Mouse (Mus musculus) ovary, postnatal 14 days (tissue): ENCODE results near the gene Lrrc3c.
A peak's percentile ranks its signal among the peaks of the same experiment; 100 is the strongest.

Experiments
- DNase-seq: peaks from one replicate; pipeline ENCODE4 v3.0.0; 2022; ENCODE audit warnings: low spot score

Lrrc3c gene

DNA sequence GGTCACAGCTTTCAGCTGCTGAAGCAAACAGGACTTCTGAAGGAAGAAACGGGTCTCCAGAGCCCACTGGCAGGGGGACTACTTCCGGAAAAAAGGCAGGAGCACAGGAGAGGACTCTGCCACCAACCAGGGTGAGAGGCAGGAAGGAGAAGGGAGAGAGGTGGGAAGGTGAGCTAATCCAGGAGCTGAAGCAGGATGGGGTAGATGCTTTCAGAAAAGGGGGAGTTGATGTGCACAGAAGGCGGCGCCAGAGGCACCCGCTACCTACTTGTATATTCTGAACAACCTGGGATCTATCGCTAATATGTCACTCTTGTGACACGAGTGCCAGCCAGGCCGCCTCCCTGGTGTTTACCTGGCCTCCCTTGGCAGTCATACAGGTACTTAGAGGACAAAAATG lies at the start of gene Lrrc3c:
Lrrc3c (plus strand) TSS at position 301 of the 400 bp plus-strand sequence.
- no peak for DNase-seq

- DNase-seq: no peak
Measured at GRCm38 (mm10) chr11:98549363-98549762, 48.7 kb upstream of the Lrrc3c start.

DNA sequence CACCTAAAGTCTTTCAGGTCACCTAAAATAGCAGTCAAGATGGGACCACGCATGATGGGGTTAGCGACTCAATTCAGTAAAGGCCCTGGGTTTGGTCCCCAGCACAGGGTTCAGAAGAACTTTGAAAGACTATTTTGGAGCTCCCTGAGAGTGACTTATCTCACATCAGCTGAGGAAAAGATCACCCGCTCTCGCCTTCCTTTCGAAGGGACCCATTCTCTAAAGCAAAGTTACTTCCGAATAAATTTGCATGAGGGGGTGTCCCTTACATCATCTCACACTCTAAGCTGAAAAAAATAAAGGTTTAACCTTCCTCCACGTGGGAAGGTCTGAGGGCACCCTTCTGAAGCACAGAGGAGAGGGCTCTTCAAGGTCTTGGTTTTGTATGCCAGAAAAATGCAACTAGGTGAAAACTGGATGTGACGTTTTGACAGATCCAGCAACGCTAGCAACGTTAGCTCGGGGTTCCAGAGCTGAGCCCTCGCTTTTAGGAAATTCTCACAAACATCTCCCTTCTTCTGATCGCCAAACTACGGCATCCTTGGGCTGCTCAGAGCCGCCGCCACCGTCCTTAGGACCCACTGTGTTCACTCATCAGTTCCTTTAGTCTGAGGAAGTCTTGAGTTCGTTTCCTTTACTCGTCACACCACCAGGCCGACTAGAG lies 47.6 kb upstream of the Lrrc3c start:
- DNase-seq: no peak

DNA sequence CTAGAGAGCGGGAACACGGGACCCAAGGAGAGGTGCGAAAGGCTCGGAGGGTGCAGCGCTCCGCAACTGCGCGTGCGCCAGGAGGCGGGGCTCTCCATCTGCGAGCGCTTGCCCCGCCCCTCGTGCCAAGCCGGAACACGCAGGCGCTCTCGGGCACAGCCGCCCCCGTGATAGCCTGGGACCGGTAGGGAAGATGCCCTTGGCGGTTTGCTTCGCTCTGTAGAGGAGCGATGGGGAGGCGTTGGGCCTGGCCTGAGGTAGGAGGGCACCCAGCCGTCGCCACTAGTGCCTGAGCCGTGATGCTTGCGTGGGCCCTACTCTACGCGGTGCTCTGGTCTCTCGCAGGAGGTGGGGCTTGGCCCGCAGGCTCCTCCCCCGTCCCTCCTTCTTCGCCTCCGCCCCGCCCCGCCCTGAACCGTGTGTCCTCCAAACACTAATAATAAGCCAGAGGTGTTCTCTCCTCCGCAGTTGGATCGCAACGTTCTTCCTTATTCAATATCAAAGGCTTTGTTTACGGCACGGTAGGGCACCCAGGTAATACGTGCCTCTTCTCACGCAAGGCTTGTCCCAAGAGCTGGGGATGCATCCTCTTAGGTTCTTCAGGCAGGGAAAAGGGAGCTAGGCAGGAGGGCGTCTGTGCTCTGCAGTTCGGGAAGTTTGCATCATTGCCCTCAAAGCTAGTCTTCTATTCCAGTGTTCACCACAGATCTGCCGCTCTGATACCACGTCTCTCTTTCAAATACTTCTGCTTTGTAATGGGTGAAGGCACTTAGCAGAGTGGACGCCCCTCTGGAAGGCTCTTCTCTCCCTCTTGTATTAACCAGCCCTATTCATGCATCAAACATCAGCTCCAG lies 46.9 kb upstream of the Lrrc3c start, which contains the start of gene Zpbp2:
Zpbp2 (plus strand) TSS at position 123 of the 854 bp plus-strand sequence.
- DNase-seq: peak; percentile 76

- no peak for DNase-seq
Measured at GRCm38 (mm10) chr11:98553966-98554365, 44.1 kb upstream of the Lrrc3c start.

DNA sequence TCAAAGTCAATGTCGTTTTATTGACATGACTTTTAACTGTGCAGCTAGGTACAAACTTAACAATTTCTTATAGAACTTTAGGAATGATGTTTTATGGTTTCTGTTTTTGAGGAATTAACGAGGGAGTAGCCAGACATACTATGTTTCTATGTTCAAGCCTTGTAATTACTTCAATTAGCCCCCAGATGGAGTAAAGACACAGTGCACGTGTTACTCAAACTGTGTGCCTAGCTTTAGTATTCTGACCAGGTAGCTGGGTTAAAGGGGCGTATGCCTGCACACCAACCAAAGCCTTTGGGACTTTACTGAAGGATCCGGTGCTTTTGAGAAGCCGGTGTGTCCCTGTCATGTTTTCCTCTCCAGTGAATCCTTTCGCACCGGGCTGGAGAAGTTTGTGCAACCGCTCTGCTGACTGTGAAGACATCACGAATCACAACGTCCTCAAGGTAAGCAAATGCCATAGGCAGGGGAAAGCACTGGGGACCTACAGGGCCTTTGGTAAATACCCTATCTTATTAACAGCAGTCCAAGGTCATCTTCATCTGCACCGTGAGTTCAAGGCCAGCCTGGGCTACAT lies 42.9 kb upstream of the Lrrc3c start:
- no peak for DNase-seq

GRCm38 (mm10) chr11:98560942-98561341 lies 37.1 kb upstream of the Lrrc3c start:
- no peak for DNase-seq

GRCm38 (mm10) chr11:98563025-98563424 lies 35.1 kb upstream of the Lrrc3c start:
- no peak for DNase-seq

DNA sequence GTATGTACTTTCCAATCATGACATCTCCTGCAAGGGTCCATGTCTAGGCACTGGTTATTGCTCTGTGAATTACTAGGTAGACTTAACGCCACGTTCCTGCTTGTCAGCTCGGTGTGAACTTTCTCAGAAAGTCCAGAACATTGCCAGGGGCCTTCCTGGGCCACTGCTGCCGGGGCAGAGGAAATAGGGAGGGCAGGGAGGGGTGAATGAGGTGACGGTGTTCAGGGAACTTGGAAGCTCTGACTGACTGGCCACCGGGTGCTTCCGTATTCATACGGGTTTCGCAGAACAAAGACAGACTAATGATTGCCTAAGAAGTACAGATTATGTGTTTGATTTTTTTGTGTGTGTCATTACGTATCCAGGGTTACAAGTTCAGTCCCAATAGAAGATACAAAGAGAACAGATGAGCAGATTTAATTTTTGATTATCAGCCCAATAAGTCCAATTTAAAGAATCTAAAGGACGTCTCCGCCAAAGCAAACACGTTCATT lies 34.1 kb upstream of the Lrrc3c start:
- no peak for DNase-seq

GRCm38 (mm10) chr11:98568326-98568725 lies 29.8 kb upstream of the Lrrc3c start:
- no peak for DNase-seq

GRCm38 (mm10) chr11:98569461-98569860 lies 28.6 kb upstream of the Lrrc3c start:
- no peak for DNase-seq

GRCm38 (mm10) chr11:98577776-98578175 lies 20.3 kb upstream of the Lrrc3c start:
- DNase-seq: no peak

DNA sequence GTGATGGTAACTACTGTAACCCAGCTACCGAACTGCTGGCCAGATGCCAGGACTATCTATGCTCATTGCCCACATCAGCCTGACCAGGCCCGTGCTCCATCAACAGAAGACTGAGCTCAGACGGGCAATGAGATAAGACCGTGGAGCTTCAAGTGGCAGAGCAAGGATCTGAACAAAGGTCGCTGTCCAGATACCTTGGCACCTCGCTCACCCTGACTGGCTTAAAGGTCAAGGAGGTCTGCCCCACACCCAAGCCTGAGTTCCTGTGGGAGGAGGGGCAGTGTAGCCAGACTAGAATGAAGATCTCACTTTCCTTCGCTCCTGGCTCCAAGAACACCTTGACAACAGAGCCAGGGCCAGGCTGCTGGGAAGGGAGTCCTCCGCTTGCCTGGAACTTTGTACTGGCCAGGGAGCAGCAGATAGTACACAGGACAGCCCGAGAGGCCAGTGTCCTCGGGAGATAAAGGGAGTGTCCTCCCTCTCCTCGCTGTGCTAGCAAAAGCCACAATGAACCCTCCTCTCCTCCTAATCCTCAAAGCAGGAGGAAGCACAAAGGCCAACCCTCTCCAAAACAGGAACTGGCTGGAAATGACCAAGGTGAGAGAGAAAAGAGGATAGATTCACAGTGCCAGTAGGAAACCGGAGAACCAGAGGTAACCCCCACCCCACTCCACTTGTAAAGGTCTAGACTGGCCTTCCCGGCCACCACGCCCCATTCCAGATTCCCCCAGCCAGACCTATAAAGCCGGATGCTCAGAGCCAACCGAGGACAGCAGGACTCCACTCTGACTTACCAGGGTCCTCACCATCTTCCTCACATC lies 17.6 kb upstream of the Lrrc3c start:
- DNase-seq: no peak

GRCm38 (mm10) chr11:98581286-98582029 lies 16.6 kb upstream of the Lrrc3c start:
- no peak for DNase-seq

GRCm38 (mm10) chr11:98582030-98582388 lies 16.1 kb upstream of the Lrrc3c start:
- no peak for DNase-seq

DNA sequence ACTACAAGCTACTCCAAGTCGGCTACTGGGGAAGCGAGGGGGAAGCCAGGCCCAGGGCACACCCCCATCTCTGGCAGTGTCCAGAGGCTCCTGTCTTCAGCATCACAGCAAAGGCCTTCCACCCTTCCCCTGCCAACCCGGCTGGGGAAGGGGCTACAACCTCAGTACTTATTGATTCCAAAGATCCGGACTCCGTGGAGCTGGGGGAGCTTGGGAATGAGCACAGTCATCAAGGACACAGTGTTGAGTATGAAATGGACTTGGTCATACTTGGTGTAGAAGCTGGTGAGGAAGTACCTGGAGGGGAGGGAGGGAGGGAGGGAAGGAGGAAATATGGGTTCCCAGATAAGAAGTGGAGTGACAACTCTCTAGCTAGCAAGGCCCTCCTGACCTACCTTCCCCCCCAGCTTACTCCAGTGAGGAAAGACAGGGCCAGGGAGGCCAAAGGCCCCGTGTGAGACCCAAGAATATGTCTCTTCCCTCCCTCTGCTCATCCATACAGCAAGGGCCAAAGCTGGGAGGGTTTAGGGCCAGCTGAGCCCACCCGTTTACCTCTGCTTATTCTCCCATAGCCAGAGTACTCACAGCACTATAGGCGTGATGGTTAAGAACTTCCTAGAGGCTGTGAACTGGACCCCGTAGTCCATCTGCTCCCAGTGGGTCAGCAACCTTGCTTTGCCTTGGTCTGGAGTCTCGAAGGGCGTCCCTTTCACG lies 15.4 kb upstream of the Lrrc3c start:
- no peak for DNase-seq

DNA sequence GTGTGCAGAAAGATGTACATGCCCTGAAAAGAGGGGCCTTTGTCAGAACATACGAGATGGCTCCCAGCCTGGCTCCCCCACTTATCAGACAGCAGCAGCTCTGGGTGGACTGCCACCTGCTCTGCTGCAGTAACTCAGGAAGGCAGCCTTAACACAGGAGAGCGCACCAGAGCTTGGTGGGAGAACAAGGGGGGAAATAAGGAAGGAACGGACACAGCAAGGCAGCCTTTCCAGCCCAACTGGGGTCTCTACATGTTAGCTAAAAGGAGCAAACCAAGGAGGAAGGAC lies 14.9 kb upstream of the Lrrc3c start:
- DNase-seq: no peak

DNA sequence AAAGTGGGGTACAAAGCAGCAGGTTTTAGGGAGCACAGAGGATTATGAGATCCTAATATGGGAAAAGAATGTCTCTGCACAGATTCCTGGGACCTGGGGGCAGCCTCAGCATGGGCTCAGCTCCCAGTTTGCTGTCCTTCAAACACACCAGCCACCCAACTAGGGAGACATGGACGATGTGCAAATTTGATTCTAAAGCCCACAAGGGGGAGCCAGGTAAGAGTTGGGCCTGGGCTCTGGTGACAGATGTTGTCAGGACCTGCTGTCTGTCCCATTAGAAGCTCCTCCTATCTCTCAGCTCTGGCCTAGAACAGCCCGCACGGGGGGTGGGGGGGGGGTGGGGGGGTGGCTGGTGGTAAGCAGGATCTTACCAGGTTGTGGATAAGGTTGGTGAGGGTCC lies 14.5 kb upstream of the Lrrc3c start:
- DNase-seq: no peak

GRCm38 (mm10) chr11:98584146-98584545 lies 13.9 kb upstream of the Lrrc3c start:
- no peak for DNase-seq

DNA sequence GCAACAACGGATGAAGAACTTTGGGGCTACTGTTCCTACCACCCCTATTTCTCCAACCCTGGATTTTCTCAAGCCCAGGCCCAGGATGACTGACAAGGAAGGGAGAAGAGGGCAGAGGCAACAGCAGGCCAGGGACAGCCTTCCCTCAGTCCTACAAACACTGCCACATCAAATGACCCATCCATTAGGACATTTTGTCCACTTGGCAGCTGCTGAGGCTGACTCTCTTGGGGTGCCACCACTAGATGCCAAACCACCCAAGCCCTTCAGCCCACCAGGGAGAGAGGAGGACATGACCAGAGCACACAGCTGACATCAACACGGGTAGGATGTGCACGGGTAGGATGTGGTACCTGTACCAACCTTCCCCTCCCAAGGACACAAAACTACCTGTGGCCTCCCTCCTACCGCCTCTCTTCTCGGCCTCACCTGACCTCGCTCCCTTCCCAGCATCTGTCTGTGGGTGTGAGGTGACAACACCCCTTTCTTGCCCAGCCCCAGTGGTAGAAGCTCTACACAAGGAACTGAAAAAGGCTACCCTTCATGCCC lies 13.4 kb upstream of the Lrrc3c start:
- no peak for DNase-seq
